Mouse (Mus musculus): ENCODE measurements around the gene Dusp28. TPM values are rescaled to one million over a fixed set of nuclear protein-coding genes. Genes with fewer than 3 reads are reported as not detected.

The Dusp28 gene
- polyA plus RNA-seq, 1 experiment from 2014 or later = 15.1 TPM

DNA sequence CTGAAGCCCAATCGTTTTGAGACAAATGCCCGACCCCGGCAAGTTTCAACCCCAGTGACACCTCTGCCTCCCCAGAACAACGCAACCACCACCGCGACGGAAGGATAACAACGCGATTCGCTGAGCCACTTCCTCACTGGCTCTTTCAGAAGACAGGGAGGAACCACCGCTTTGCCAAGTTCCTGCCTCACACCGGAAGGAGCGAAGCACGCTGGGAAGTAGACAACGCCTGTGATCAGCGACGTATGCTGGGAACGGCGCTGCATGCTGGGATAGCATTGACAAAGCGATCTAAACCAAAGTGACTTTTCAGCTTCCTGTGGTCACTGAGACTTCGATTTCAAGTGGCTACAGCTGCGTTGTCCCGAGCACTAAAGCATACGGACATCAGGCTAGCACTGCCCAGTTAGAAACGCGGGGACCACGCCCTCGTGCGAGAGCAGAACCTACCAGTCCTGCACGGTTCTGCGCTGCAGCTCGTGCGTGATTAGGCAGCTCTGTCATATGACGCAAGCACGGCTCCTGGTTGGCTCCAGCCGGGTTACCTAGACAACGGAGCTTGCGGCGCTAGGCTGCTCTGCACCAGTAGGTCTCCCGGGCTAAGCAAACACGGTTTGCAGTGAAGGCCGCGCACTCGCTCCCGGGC lies 27.5 kb downstream of the Dusp28 start, which contains the start of gene Capn10:
Capn10 (plus strand) TSS at position 195 of the 646 bp plus-strand sequence.
- Histone ChIP-seq H3K9me3 (no peaks in the 10 kb centered on the region), H3K27ac (peak within 1 kb of the TSS; percentile 97), H3K27me3 (peaks cover 5% of the 10 kb centered on the region; the same call in 1 of the 2 replicates), H3K4me3 (replicated peaks) (peak within 1 kb of the TSS; percentile 77), H3K9ac (peak within 1 kb of the TSS; percentile 82), H3K36me3 (replicated peaks) (peaks cover 18% of the 10 kb centered on the region), H3K4me1 (peaks cover 34% of the 10 kb centered on the region), H3K4me2 (peak within 1 kb of the TSS; percentile 83)
- ATAC-seq (ENCODE audit: low FRiP score) = peak; percentile 100
- 0% methylated on average over 45 of the region's 45 CpGs for WGBS

DNA sequence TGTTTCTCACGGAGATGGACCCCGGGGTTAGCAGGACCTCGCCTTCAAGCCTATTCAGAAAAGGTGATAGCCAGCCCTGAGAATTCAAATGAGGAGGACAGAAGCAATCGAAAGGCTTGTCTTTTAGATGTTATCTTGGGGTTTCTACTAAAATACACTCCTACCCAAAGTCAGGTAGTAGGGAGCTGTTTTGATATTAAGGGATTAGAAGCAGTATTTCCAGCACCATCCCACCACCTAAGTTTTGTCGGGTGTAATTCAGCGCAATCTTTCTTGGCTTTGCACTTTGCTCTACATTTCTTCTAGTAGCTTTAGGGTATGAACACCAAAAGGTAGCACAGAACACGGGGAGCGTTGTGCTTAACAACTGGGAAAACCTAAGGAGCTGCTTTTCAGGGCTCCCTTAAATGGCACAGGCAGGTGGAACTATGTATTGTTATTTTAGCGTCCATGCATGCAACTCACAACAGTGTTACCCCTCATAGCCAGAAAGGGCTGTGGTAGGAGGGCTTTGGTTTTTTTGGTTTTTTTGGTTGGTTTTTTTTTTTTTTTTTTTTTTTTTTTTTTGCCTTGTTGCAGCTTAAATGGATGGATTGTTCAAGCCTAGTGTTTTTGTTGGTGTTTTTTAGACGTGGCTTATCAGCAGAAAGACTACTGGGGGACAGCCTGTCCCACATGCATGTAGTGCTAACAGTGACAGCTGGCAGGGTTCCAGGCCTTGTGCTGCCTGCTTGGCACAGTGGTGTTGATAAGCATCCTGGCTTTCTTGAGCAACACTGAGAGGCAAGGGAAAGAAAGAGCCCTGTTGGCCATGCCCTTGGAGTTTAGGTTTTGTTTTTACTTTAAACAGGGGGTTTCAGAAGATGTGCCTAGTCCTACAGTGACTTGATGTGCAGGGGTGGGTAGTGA lies 28.5 kb downstream of the Dusp28 start:
- 22% methylated on average over 10 of the region's 10 CpGs for WGBS
- peak overlapping the region; percentile 83 for H3K4me2 ChIP-seq
- peak overlapping the region; percentile 97 for H3K27ac ChIP-seq

DNA sequence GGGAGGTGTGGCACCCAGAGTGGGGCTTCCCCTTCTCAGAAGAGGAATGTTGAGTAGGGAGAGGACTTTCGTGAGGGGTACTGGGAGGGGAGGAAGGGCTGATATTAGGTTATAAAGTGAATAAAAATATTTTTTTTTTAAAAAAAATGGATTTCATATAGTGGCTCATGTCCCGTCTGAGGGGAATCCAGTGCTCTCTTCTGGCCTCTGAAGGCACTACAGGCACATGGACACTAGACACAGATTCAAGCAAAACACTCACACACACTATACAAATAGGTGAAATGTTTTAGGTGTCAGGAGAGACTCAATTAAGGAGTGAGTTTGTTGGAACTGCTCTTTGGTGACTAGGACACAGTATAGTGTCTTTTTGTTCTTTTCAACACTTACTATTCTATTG lies 29.2 kb downstream of the Dusp28 start:
- Histone ChIP-seq H3K9ac (peak overlapping the region; percentile 47; the same call in 1 of the 2 replicates), H3K27me3 (0 out of 2 replicates have a peak, but pooled peaks cover 5% of the 10 kb centered on the region), H3K36me3 (replicated peaks) (peaks cover 33% of the 10 kb centered on the region), H3K27ac (0 out of 2 replicates have a peak overlapping the region, but pooled peaks have one; percentile 9), H3K4me3 (replicated peaks) (peak overlapping the region; percentile 77), H3K4me1 (peaks cover 34% of the 10 kb centered on the region), H3K9me3 (no peaks in the 10 kb centered on the region), H3K4me2 (peak overlapping the region; percentile 83)
- ATAC-seq (ENCODE audit: low FRiP score) = no peak
- 65% methylated on average over 2 of the region's 2 CpGs for WGBS

More for the DNA sequence above, 28.5 kb downstream of the Dusp28 start:
- Histone ChIP-seq H3K36me3 (replicated peaks) (peaks cover 28% of the 10 kb centered on the region), H3K4me1 (peaks cover 34% of the 10 kb centered on the region), H3K9me3 (no peaks in the 10 kb centered on the region), H3K4me3 (replicated peaks) (peak overlapping the region; percentile 77), H3K9ac (peak overlapping the region; percentile 82), H3K27me3 (0 out of 2 replicates have a peak, but pooled peaks cover 5% of the 10 kb centered on the region)
- no peak for ATAC-seq (ENCODE audit: low FRiP score)

DNA sequence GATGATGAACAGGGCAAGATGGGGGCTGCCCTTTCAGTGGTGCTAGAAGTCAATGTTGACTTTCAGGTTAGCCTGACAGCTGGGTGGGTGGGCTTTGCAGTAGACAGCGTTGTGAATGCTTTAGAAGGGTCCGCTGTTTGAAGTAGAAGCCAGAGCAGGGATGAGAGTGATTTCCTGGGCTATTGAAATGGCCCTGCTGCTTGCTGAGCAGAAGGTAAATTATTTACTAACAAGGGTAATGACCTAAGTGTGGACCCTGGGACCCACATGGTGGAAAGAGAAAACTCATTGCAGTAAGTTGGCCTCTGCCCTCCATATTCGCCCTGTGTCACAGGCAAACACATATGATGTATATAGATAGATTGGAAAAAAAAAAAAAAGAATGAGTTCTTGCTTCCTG lies 29.7 kb downstream of the Dusp28 start:
- Histone ChIP-seq H3K9ac (peak overlapping the region; percentile 47; the same call in 1 of the 2 replicates), H3K27ac (no peak overlapping the region), H3K4me3 (replicated peaks) (no peak overlapping the region), H3K27me3 (0 out of 2 replicates have a peak, but pooled peaks cover 5% of the 10 kb centered on the region), H3K36me3 (replicated peaks) (peaks cover 36% of the 10 kb centered on the region), H3K4me2 (peak overlapping the region; percentile 83), H3K4me1 (peaks cover 34% of the 10 kb centered on the region), H3K9me3 (no peaks in the 10 kb centered on the region)
- no peak for ATAC-seq (ENCODE audit: low FRiP score)
- 84% methylated on average over 3 of the region's 3 CpGs for WGBS

DNA sequence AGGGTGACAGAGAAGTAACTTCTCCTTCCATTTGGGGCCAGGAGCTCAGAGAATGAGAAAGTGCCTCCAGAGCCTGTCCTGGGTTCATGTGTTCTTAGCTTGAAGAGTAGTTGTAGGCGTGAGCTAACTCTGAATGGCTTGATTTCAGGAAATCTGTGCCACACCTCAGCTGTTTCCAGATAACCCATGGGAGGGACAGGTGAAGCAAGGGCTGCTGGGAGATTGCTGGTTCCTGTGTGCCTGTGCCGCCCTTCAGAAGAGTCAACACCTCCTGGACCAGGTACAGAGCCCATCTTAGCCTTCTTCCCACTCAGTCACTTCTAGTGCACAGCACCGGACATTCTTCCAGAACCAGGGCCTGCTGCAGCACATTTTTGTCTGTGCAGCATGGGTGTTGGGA lies 31.0 kb downstream of the Dusp28 start:
- WGBS = 92% methylated on average over 3 of the region's 3 CpGs
- Histone ChIP-seq H3K4me2 (no peak overlapping the region), H3K9ac (no peak overlapping the region), H3K9me3 (no peaks in the 10 kb centered on the region), H3K27me3 (no peaks in the 10 kb centered on the region), H3K36me3 (replicated peaks) (peaks cover 49% of the 10 kb centered on the region), H3K4me3 (replicated peaks) (no peak overlapping the region), H3K4me1 (peaks cover 34% of the 10 kb centered on the region), H3K27ac (no peak overlapping the region)
- ATAC-seq (ENCODE audit: low FRiP score) = no peak

DNA sequence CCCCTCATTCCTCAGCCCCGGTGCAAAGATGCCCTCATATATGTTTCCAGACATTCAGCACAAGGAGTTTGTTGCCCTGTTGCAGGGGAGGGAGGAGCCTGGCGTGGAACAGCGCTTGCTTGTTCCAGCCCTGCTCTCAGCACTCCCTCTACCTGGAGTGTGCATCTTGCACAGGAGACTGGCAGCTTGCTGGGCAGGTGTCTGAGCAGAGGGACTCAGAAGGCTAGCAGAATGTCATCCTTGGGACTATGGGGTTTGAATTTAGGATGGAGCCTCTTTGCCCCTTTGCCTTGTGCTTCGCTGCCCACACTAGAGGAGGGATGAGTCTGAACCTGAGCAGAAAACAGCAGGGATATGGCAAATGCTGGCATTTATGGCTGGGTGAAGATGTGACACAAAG lies 33.0 kb downstream of the Dusp28 start:
- H3K27me3 ChIP-seq = no peaks in the 10 kb centered on the region
- H3K4me1 ChIP-seq = peaks cover 26% of the 10 kb centered on the region
- H3K36me3 ChIP-seq (replicated peaks) = peaks cover 68% of the 10 kb centered on the region
- no peak overlapping the region for H3K4me3 ChIP-seq (replicated peaks)
- no peaks in the 10 kb centered on the region for H3K9me3 ChIP-seq
- no peak overlapping the region for H3K27ac ChIP-seq
- H3K9ac ChIP-seq = no peak overlapping the region
- 96% methylated on average over 4 of the region's 4 CpGs for WGBS
- no peak for ATAC-seq (ENCODE audit: low FRiP score)
- no peak overlapping the region for H3K4me2 ChIP-seq

DNA sequence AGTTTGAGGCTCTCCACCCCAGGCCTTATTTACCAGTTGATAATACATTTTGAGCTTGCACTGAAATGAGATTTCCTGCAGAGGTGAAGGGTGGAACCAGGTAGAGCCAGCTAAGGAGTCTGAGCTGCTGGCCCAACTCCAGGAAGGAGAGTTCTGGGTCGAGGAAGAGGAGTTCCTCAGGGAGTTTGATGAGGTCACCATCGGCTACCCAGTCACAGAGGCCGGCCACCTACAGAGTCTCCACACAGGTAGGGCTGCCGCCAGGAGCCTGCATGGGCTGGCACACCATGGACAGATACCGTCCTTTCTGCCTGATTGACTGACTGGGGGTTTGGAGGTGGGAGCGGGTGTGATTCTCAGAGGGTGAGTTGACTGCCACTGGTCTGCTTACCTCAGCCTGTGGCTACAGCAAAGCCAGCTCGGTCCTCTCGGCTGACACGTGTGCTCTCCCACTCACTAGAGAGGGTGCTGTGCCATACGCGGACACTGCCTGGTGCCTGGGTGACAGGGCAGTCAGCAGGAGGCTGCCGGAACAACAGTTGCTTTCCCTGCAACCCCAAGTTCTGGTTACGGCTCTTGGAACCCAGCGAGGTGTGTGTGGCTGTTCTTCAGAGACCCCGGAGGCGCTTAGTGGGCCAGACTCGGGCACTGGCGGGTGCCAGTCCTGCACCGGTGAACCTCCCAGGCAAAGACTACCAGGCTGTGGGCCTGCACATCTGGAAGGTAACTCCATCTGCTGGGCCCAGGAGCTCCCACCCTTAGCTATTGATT lies 36.6 kb downstream of the Dusp28 start:
- ATAC-seq (ENCODE audit: low FRiP score) = no peak
- Histone ChIP-seq H3K27ac (no peak overlapping the region), H3K27me3 (no peaks in the 10 kb centered on the region), H3K9ac (no peak overlapping the region), H3K4me1 (no peaks in the 10 kb centered on the region), H3K4me2 (no peak overlapping the region), H3K36me3 (replicated peaks) (peaks cover 96% of the 10 kb centered on the region), H3K4me3 (replicated peaks) (no peak overlapping the region), H3K9me3 (no peaks in the 10 kb centered on the region)
- 94% methylated on average over 19 of the region's 19 CpGs for WGBS

DNA sequence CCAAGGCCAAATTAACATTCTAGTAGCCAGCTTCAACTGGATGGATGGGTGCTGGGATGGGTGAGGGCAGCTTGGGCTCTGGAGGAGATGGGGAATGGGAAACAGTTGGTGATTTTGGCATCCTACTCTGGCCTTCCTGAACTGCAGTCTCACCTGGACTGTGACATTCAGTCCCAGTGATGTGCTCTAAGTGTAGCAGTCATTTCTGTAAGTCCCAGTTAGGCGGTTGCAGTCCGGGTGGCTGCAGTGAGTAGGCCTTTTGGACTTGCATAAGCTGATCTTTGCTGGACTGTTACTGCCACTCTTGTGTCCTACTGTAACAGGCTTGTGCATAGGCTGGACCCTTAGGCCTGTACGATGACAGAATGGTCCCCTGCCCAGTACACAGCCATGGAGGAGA lies 41.2 kb downstream of the Dusp28 start:
- no peak overlapping the region for H3K9ac ChIP-seq
- no peaks in the 10 kb centered on the region for H3K4me1 ChIP-seq
- no peaks in the 10 kb centered on the region for H3K9me3 ChIP-seq
- no peaks in the 10 kb centered on the region for H3K27me3 ChIP-seq
- H3K36me3 ChIP-seq (replicated peaks) = peaks cover 70% of the 10 kb centered on the region
- 96% methylated on average over 3 of the region's 3 CpGs for WGBS
- H3K27ac ChIP-seq = no peak overlapping the region
- ATAC-seq (ENCODE audit: low FRiP score) = no peak
- H3K4me2 ChIP-seq = no peak overlapping the region
- H3K4me3 ChIP-seq (replicated peaks) = no peak overlapping the region

DNA sequence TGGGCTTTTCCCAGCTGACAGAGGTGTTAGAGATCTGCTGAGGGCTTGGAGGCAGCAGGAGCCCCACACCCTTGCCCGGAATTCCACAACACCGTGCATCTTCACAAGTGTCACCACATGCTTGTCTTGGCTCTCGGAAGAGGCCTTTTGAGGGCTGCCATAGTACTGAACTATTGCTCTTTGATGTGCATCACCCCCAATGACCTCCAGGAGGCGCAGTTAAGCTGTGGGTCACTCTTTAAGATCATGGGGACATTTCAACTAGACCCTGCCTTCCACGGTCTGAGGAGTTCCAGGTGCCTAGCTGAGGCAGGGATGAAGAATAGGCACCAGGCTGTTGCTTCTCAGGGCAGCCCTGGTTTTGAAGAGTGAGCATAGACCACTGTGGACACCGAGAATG lies 42.6 kb downstream of the Dusp28 start:
- Histone ChIP-seq H3K4me3 (replicated peaks) (no peak overlapping the region), H3K36me3 (replicated peaks) (peaks cover 56% of the 10 kb centered on the region), H3K4me2 (no peak overlapping the region), H3K9ac (no peak overlapping the region), H3K9me3 (no peaks in the 10 kb centered on the region), H3K4me1 (no peaks in the 10 kb centered on the region), H3K27ac (no peak overlapping the region), H3K27me3 (no peaks in the 10 kb centered on the region)
- ATAC-seq (ENCODE audit: low FRiP score) = no peak
- WGBS = 59% methylated on average over 6 of the region's 6 CpGs

DNA sequence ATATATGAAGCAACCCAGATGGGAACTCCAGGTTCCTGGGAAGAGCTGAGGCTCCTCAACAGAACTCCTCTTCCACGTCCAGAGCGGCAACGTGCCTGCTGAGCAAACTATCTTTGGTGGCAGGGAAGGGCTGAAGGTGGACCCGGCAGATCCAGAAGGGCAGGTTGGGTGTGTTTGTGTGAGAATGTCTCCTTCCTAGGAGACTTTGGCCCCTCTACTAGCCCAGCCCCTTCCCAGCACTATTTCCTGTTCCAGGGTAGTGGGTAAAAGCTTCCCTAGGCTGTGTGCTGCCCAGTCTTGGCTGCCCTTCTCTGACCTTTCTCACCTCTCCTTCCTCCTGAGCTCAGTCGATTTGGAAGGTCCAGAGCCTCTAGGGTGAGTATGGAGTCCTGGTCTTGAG lies 43.8 kb downstream of the Dusp28 start, which contains the start of gene Gpr35:
Gpr35 (plus strand) TSS at position 259 of the 400 bp plus-strand sequence.
- ATAC-seq (ENCODE audit: low FRiP score) = no peak
- no peak within 1 kb of the TSS for H3K4me3 ChIP-seq (replicated peaks)
- no peaks in the 10 kb centered on the region for H3K9me3 ChIP-seq
- no peaks in the 10 kb centered on the region for H3K4me1 ChIP-seq
- H3K9ac ChIP-seq = no peak within 1 kb of the TSS
- peaks cover 44% of the 10 kb centered on the region for H3K36me3 ChIP-seq (replicated peaks)
- 86% methylated on average over 5 of the region's 5 CpGs for WGBS
- H3K27ac ChIP-seq = no peak within 1 kb of the TSS
- H3K27me3 ChIP-seq = no peaks in the 10 kb centered on the region
- H3K4me2 ChIP-seq = no peak within 1 kb of the TSS

DNA sequence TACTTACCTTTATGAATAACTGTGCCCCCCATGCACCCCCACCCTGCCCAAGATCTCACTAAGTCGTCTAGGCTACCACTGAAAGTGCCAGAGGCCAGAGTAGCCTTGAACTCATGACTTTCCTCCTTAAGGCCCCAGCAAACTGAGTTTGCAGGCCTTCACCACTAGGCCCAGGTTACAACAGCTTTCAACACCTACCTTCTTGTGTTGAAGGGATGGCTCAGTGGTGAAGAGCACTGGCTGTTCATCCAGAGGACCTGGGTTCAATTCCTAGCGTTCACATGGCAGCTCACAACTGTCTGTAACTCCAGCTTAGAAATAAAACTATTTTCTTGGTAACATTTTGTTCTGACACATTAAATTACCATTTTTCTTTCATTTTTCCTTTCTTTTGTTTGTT lies 46.9 kb downstream of the Dusp28 start:
- H3K9ac ChIP-seq = no peak overlapping the region
- no peaks in the 10 kb centered on the region for H3K4me1 ChIP-seq
- no peak for ATAC-seq (ENCODE audit: low FRiP score)
- no peak overlapping the region for H3K4me3 ChIP-seq (replicated peaks)
- H3K36me3 ChIP-seq (replicated peaks) = peaks cover 14% of the 10 kb centered on the region
- H3K27ac ChIP-seq = no peak overlapping the region
- WGBS = 79% methylated on average over 2 of the region's 2 CpGs
- H3K4me2 ChIP-seq = no peak overlapping the region
- no peaks in the 10 kb centered on the region for H3K27me3 ChIP-seq
- no peaks in the 10 kb centered on the region for H3K9me3 ChIP-seq

Data from forebrain, embryonic 12.5 days (tissue).